Mouse (Mus musculus): Measurements from ENCODE around the gene Tada2a. TPM values are rescaled to one million over a fixed set of nuclear protein-coding genes. Genes with fewer than 3 reads are reported as not detected.

Gene Tada2a
- polyA plus RNA-seq, 1 experiment from 2014 or later, result 20.7 TPM

DNA sequence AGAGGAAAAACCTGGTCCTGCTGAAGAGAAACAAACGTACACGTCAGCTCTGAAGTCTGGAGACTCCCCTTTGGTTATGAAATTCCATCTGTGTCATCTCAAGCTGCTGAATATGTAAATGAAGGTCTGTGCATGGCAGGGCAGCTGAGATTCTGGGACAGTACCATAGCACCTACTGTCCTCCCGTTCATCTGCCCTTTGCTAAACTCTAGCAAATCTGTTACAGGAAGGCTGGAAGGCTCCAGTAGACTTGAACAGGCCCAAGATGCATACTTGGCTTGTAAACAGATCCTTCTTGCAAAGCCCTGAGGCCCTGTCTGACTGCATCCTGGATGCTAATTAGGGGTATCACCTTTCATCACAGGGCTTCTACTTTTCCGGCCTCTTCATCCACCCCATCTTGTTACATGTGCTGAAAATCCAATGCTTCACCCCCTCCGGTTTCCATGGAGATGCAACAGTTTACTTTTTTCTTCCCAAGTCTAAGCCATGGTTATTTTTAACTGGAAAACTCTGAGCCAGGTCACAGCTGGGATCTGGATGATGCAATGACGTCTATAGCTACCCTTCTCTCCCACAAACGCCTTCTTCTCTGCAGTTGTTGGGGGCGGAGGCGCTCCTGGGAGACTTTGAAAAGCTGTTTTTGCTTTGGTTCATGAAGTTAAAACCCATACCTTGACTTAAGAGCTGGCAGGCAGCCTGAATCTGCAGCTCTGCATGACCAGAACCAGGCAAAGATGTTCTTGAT, 56.3 kb downstream of the Tada2a start:
- H3K27ac ChIP-seq (ENCODE audit: low read length), result no peak overlapping the region
- no peaks in the 10 kb centered on the region for H3K36me3 ChIP-seq (ENCODE audit: control insufficient read depth, insufficient read depth)
- H3K9me3 ChIP-seq (replicated peaks; ENCODE audit: control insufficient read depth, low read length), result no peaks in the 10 kb centered on the region
- WGBS, result 48% methylated on average over 9 of the region's 9 CpGs
- H3K27me3 ChIP-seq (ENCODE audit: control insufficient read depth, insufficient read depth, low read length), result peaks cover 10% of the 10 kb centered on the region
- no peak overlapping the region for H3K4me3 ChIP-seq (ENCODE audit: low read length)
- no peak overlapping the region for H3K9ac ChIP-seq (ENCODE audit: low read length)
- H3K4me1 ChIP-seq (ENCODE audit: control insufficient read depth, insufficient read depth, low read length), result peaks cover 9% of the 10 kb centered on the region; the same call in 1 of the 2 replicates
- ATAC-seq (replicated peaks; ENCODE audit: extremely low read depth, insufficient read depth, low FRiP score), result no peak
- H3K4me2 ChIP-seq (ENCODE audit: low read depth, low read length), result no peak overlapping the region

DNA sequence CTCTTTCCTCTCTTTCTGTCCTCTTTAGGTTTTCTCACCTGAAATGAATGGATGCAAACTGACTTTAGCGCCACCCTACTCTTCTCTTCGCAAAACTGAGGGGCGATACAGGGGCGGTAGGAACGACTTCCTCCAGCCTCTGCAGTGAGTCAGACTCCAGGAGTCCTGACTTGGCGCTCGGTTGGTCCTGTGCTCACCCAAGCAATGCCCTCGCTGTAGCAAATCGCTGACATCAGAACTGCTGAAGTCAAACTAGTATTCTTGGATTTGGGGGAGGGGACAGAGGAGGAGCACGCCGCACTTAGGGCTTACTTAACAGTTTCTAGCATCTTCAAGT, 60.4 kb downstream of the Tada2a start, which contains the start of gene Dusp14:
TSS of gene Dusp14 (minus strand) at position 228 of the 337 bp plus-strand sequence.
- Histone ChIP-seq H3K9ac (ENCODE audit: low read length) (peak within 1 kb of the TSS; percentile 73), H3K4me3 (ENCODE audit: low read length) (peak within 1 kb of the TSS; percentile 71), H3K27ac (ENCODE audit: low read length) (no peak within 1 kb of the TSS), H3K27me3 (ENCODE audit: control insufficient read depth, insufficient read depth, low read length) (peaks cover 22% of the 10 kb centered on the region), H3K36me3 (ENCODE audit: control insufficient read depth, insufficient read depth) (no peaks in the 10 kb centered on the region), H3K9me3 (replicated peaks; ENCODE audit: control insufficient read depth, low read length) (no peaks in the 10 kb centered on the region), H3K4me1 (ENCODE audit: control insufficient read depth, insufficient read depth, low read length) (peaks cover 24% of the 10 kb centered on the region), H3K4me2 (ENCODE audit: low read depth, low read length) (peak within 1 kb of the TSS; percentile 97)
- no peak for ATAC-seq (replicated peaks; ENCODE audit: extremely low read depth, insufficient read depth, low FRiP score)
- 15% methylated on average over 11 of the region's 11 CpGs for WGBS

DNA sequence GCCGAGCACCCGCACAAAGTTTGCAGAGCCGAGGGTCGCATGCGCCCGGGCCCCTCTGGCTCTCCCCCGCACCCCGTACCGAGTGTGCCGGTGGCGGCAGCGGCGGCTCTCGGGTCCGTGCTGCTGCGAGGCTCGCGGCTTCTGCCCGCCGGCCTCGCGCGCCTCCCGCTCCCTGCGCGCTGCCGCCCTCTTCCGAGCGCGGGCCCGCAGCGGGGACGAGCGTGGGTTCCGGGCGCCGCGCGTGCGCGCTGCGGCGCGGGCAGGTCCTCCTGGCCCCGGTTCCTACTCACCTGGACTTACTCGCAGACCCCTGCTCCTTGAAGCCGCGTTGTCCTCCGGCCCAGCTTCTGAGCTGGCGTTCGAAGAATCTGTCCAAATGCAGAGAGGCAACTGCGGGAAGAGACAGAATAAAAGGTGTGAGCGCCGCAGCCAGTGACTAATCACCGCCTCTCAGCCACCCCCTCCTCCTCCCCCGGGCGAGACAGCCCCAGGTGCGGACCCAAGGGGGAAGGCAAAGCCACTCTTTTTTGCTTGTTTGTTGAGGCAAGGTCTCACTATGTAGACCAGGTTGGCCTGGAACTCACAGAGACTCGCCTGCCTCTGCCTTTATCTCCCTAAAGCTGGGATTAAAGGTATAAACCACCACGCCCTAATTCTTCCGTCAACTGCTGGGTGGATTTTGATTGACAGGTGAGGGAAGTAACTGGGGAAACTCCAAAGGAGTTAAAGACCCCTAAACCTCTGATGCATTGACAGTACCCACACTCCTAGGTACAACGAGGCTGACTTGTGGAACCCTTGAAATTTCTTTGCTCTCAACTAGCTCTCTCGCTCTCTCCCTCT, 61.0 kb downstream of the Tada2a start:
- peak; percentile 50; the same call in 1 of the 2 replicates for ATAC-seq (replicated peaks; ENCODE audit: extremely low read depth, insufficient read depth, low FRiP score)
- 2% methylated on average over 61 of the region's 63 CpGs for WGBS
- peaks cover 21% of the 10 kb centered on the region for H3K4me1 ChIP-seq (ENCODE audit: control insufficient read depth, insufficient read depth, low read length)
- no peak overlapping the region for H3K27ac ChIP-seq (ENCODE audit: low read length)
- no peaks in the 10 kb centered on the region for H3K36me3 ChIP-seq (ENCODE audit: control insufficient read depth, insufficient read depth)
- no peaks in the 10 kb centered on the region for H3K9me3 ChIP-seq (replicated peaks; ENCODE audit: control insufficient read depth, low read length)
- H3K27me3 ChIP-seq (ENCODE audit: control insufficient read depth, insufficient read depth, low read length), result peaks cover 22% of the 10 kb centered on the region
- H3K4me2 ChIP-seq (ENCODE audit: low read depth, low read length), result peak overlapping the region; percentile 97
- peak overlapping the region; percentile 71 for H3K4me3 ChIP-seq (ENCODE audit: low read length)
- peak overlapping the region; percentile 73 for H3K9ac ChIP-seq (ENCODE audit: low read length)

- no peaks in the 10 kb centered on the region for H3K36me3 ChIP-seq (ENCODE audit: control insufficient read depth, insufficient read depth)
- ATAC-seq (replicated peaks; ENCODE audit: extremely low read depth, insufficient read depth, low FRiP score), result peak; percentile 30; the same call in 1 of the 2 replicates
- 3% methylated on average over 21 of the region's 21 CpGs for WGBS
- peaks cover 22% of the 10 kb centered on the region for H3K27me3 ChIP-seq (ENCODE audit: control insufficient read depth, insufficient read depth, low read length)
- peaks cover 20% of the 10 kb centered on the region for H3K4me1 ChIP-seq (ENCODE audit: control insufficient read depth, insufficient read depth, low read length)
- H3K4me2 ChIP-seq (ENCODE audit: low read depth, low read length), result peak overlapping the region; percentile 97
- H3K4me3 ChIP-seq (ENCODE audit: low read length), result peak overlapping the region; percentile 71
- H3K9me3 ChIP-seq (replicated peaks; ENCODE audit: control insufficient read depth, low read length), result no peaks in the 10 kb centered on the region
- no peak overlapping the region for H3K27ac ChIP-seq (ENCODE audit: low read length)
- peak overlapping the region; percentile 73 for H3K9ac ChIP-seq (ENCODE audit: low read length)
Observed at GRCm38 (mm10) chr11:84067720-84068190, 61.6 kb downstream of the Tada2a start.

- peaks cover 22% of the 10 kb centered on the region for H3K4me1 ChIP-seq (ENCODE audit: control insufficient read depth, insufficient read depth, low read length)
- H3K9ac ChIP-seq (ENCODE audit: low read length), result no peak overlapping the region
- H3K27me3 ChIP-seq (ENCODE audit: control insufficient read depth, insufficient read depth, low read length), result peaks cover 22% of the 10 kb centered on the region
- no peaks in the 10 kb centered on the region for H3K36me3 ChIP-seq (ENCODE audit: control insufficient read depth, insufficient read depth)
- ATAC-seq (replicated peaks; ENCODE audit: extremely low read depth, insufficient read depth, low FRiP score), result no peak
- WGBS, result 10% methylated on average over 18 of the region's 18 CpGs
- H3K4me2 ChIP-seq (ENCODE audit: low read depth, low read length), result peak overlapping the region; percentile 97
- no peak overlapping the region for H3K27ac ChIP-seq (ENCODE audit: low read length)
- peak overlapping the region; percentile 71 for H3K4me3 ChIP-seq (ENCODE audit: low read length)
- no peaks in the 10 kb centered on the region for H3K9me3 ChIP-seq (replicated peaks; ENCODE audit: control insufficient read depth, low read length)
Observed at GRCm38 (mm10) chr11:84066927-84067645, 62.3 kb downstream of the Tada2a start.

GRCm38 (mm10) chr11:84066071-84066481, 63.3 kb downstream of the Tada2a start:
- no peak for ATAC-seq (replicated peaks; ENCODE audit: extremely low read depth, insufficient read depth, low FRiP score)
- Histone ChIP-seq H3K4me2 (ENCODE audit: low read depth, low read length) (peak overlapping the region; percentile 31), H3K9me3 (replicated peaks; ENCODE audit: control insufficient read depth, low read length) (no peaks in the 10 kb centered on the region), H3K4me1 (ENCODE audit: control insufficient read depth, insufficient read depth, low read length) (peaks cover 22% of the 10 kb centered on the region), H3K4me3 (ENCODE audit: low read length) (peak overlapping the region; percentile 21; the same call in 1 of the 2 replicates), H3K36me3 (ENCODE audit: control insufficient read depth, insufficient read depth) (no peaks in the 10 kb centered on the region), H3K9ac (ENCODE audit: low read length) (no peak overlapping the region), H3K27ac (ENCODE audit: low read length) (no peak overlapping the region), H3K27me3 (ENCODE audit: control insufficient read depth, insufficient read depth, low read length) (peaks cover 26% of the 10 kb centered on the region)
- 8% methylated on average over 11 of the region's 11 CpGs for WGBS

GRCm38 (mm10) chr11:84063631-84064209, 65.7 kb downstream of the Tada2a start:
- no peak overlapping the region for H3K9ac ChIP-seq (ENCODE audit: low read length)
- H3K4me3 ChIP-seq (ENCODE audit: low read length), result no peak overlapping the region
- H3K9me3 ChIP-seq (replicated peaks; ENCODE audit: control insufficient read depth, low read length), result no peaks in the 10 kb centered on the region
- H3K27ac ChIP-seq (ENCODE audit: low read length), result no peak overlapping the region
- 82% methylated on average over 3 of the region's 3 CpGs for WGBS
- no peaks in the 10 kb centered on the region for H3K36me3 ChIP-seq (ENCODE audit: control insufficient read depth, insufficient read depth)
- no peak overlapping the region for H3K4me2 ChIP-seq (ENCODE audit: low read depth, low read length)
- ATAC-seq (replicated peaks; ENCODE audit: extremely low read depth, insufficient read depth, low FRiP score), result no peak
- peaks cover 19% of the 10 kb centered on the region for H3K4me1 ChIP-seq (ENCODE audit: control insufficient read depth, insufficient read depth, low read length)
- H3K27me3 ChIP-seq (ENCODE audit: control insufficient read depth, insufficient read depth, low read length), result peaks cover 16% of the 10 kb centered on the region

DNA sequence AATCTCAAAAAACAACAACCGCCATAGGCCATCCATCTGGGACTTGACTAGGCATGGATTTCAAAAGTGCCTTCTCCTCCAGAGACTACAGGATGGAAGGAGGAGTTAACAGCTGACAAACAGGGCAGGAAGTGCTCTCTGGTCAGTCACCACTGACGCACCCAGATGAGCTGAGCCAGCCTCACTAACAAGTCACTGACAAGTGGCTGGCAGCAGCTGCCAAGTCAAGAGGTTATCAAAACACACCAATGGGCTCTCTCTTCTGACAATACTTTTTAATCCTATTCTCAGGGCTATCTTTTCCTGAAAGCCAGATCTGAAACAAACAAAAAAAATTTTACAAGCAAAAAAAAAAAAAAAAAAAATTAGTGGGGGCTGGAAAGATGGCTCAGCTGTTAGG, 66.6 kb downstream of the Tada2a start:
- no peak; the same call in 1 of the 2 replicates for ATAC-seq (replicated peaks; ENCODE audit: extremely low read depth, insufficient read depth, low FRiP score)

More for the DNA sequence above, 66.6 kb downstream of the Tada2a start:
- Histone ChIP-seq H3K4me1 (ENCODE audit: control insufficient read depth, insufficient read depth, low read length) (peaks cover 19% of the 10 kb centered on the region), H3K9ac (ENCODE audit: low read length) (no peak overlapping the region), H3K27me3 (ENCODE audit: control insufficient read depth, insufficient read depth, low read length) (peaks cover 16% of the 10 kb centered on the region), H3K4me3 (ENCODE audit: low read length) (no peak overlapping the region), H3K36me3 (ENCODE audit: control insufficient read depth, insufficient read depth) (no peaks in the 10 kb centered on the region), H3K9me3 (replicated peaks; ENCODE audit: control insufficient read depth, low read length) (no peaks in the 10 kb centered on the region), H3K27ac (ENCODE audit: low read length) (no peak overlapping the region), H3K4me2 (ENCODE audit: low read depth, low read length) (no peak overlapping the region)
- WGBS, result 30% methylated on average over 2 of the region's 2 CpGs
